Mouse (Mus musculus) retina, postnatal 7 days (tissue): ENCODE measurements at regions not wholly inside any gene's neighbourhood (a gene's known extent, or its start where the extent isn't known, plus 50 kb on each side); places are given as distances from the start of the nearest gene placed in this dataset.
A peak's percentile ranks its signal among the peaks of the same experiment; 100 is the strongest.

Source experiments
- DNase-seq: peaks from one replicate; pipeline ENCODE4 v3.0.0-alpha.2; 2012; ENCODE audit warnings: low read depth, low spot score

DNA sequence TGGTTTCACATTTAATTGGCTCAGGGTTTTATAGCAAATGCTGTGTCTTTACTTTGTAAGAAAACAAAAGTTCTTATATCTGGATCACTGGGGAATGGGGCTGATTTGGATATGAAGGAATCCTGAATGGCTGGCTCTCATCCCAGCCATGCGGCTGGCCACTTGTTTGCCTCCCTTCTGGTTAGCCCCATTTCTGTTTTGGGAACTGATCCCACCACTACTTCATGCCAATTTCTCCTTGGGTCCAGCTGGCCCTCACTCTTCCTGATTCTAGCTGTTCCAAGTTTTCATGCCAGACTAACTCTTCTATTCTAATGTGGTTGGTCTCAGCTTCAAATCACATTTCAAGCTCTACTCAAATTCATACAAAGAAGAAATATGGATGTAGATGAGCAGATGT, 5319.6 kb downstream of the 9330182O14Rik start:
- peak; percentile 6 for DNase-seq

DNA sequence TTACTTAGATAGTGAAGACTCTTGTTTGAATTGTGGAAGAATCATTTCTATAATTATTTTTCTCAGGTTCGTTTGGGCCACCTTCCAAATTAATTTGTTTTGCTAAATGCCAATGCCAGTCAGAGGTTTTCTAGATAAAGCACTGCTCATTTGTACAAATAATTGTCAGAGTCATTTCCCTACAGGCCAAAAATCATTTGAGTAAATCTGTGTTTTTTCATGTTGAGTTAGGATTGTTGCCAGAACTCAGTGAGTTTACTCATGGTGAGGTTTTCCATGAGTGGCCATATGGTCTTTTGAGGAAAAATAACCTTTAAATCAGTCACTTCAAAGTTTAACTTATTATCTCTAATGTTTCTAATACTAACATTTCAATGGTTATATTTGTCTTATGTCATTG, 5336.3 kb downstream of the 9330182O14Rik start:
- no peak for DNase-seq

DNA sequence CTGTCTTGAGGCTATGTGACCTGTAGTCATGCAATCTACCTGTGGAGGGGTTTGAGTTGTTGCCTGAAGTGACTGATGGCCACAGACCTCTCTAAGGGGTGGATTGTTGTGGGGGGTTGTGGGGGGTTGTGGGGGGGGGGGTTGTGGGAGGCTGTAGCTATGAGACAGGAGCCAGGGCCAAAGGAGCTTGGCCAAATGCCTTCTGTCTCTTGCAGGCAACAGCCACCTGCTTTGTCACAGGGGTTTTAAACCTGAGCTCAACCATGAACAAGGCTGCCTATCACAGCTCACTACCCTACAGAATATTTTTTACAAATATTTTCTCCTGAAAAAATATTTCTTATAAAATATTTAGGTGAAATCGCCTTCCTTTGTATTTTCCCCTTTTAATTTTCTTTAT, 5339.0 kb downstream of the 9330182O14Rik start:
- DNase-seq = no peak

DNA sequence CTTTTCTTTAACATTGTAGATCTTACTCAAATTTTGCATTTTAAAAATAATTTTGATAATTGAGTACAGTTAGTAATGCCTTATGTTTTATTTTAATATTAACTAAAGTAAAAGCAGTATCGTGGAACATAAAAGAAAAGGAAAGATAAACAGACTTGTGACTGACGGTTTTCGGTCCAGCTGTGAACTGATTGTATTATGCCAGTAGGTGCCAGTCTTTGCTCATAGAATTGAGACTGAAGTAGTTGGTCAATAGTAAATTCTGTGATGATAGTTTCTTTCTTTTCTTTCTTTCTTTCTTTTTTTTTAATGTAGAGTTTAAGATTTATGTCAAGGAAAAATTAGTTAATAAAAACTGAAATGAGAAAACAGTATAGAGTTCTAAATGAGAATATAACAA, 5376.1 kb downstream of the 9330182O14Rik start:
- DNase-seq = no peak
